Mouse (Mus musculus) liver, embryonic 14.5 days (tissue): Measurements from ENCODE around the gene Hspd1.
"Not testable (repeated sequence)": the region's sequence is repeated elsewhere in the genome, so short reads cannot be mapped to it uniquely, and the experiment has no call there.

Experiments
- CTCF ChIP-seq: IDR thresholded peaks from 2 replicates; pipeline ENCODE4 v1.5.1; 2016; ENCODE audit warnings: antibody characterized with exemption, low read depth, control low read depth
- EP300 ChIP-seq: IDR thresholded peaks from 2 replicates; pipeline ENCODE4 v1.6.1; 2016; ENCODE audit warnings: antibody characterized with exemption, low read depth

- TF ChIP-seq EP300, CTCF: not testable (repeated sequence)
Observed at GRCm38 (mm10) chr1:55124136-55124535, 36.1 kb upstream of the Hspd1 start.
